ENCODE assay signal across 9 mouse cellular contexts in the genomic region with DNA sequence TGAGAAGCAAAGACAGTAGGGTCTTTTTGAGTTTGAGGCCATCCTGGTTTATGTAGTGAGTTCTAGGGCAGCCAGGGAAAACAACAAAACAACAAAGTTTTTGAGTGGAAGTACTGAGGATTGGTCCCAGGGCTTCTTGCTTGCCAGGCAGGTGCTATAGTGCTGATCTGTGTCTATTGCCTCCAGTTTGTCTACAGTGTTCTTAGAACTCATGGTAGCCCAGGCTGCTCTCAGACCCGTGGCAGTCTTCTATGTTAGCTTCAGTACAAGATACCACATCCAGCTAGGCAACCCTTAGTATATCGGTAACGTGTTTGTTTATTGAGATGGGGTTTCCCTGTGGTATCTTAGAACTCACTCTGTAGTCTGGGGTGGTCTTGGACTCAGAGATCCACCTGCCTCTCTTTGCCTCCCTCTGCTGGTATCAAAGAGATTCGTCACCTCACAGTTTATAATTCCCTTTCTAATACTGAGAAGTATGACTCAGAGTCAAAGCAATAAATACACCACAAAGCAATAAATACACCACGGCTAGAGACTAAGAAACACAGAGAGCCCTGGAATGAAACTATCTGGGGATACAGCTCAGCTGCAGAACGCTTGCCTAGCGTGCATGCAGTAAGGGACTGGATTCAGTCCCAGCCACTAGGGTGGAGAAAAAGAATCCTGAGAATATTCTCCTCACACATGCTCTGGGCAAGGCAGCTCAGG. TPM values are rescaled to one million over a fixed set of nuclear protein-coding genes. Genes with fewer than 3 reads are reported as not detected.
DNase-seq lines count a peak whose midpoint lies in the region; ATAC-seq and TF ChIP-seq lines count a peak whose summit lies in the region.
"Had no signal": no experiment of that assay in that cellular context is flagged by ENCODE, and none has a peak within 500 bp of the region (broad histone marks: within the 10 kb centered on the region; RNA-seq: fewer than 3 reads in every experiment).

No protein-coding gene starts in this region.

- no peaks in the 10 kb centered on the region for H3K36me3 ChIP-seq in liver, postnatal 0 days (replicated peaks; ENCODE audit: insufficient read depth, low read length)
- no peaks in the 10 kb centered on the region for H3K36me3 ChIP-seq in liver, embryonic 12.5 days
- H3K36me3 ChIP-seq in midbrain, postnatal 0 days (ENCODE audit: insufficient read depth, low read length) = no peaks in the 10 kb centered on the region
- H3K36me3 ChIP-seq: heart, embryonic 13.5 days had no signal

- 69% methylated on average over 7 of the region's 7 CpGs for WGBS in liver, postnatal 0 days (ENCODE audit: insufficient replicate concordance)
- WGBS in liver, embryonic 12.5 days (ENCODE audit: insufficient replicate concordance) = 62% methylated on average over 7 of the region's 7 CpGs
- WGBS in midbrain, postnatal 0 days = 56% methylated on average over 7 of the region's 7 CpGs

- no peak for TF ChIP-seq EP300 in liver, postnatal 0 days (IDR thresholded peaks at IDR 0.05; ENCODE audit: low read depth)

- DNase-seq in embryo, embryonic 11 days = peak; percentile 26
- DNase-seq in embryo, embryonic 10 days (ENCODE audit: low spot score) = no peak
- no peak for DNase-seq in liver, postnatal 0 days
- DNase-seq in midbrain, postnatal 0 days (ENCODE audit: low spot score) = peak; percentile 47
- no peak for DNase-seq in ovary, postnatal 10 days (ENCODE audit: low spot score)
- no peak for DNase-seq in adrenal gland, postnatal 25 days

- ATAC-seq in liver, postnatal 0 days = no peak
- ATAC-seq in liver, embryonic 12.5 days = no peak
- peak; percentile 63 for ATAC-seq in common myeloid progenitor, adult 5-6 weeks (replicated peaks; ENCODE audit: low read depth, poor library complexity, severe bottlenecking)
- ATAC-seq in midbrain, postnatal 0 days (ENCODE audit: low FRiP score) = no peak

- peak; percentile 55 for TF ChIP-seq CTCF in liver, postnatal 0 days (IDR thresholded peaks at IDR 0.05; ENCODE audit: low read depth)
- peak; percentile 66 for TF ChIP-seq CTCF in midbrain, postnatal 0 days (IDR thresholded peaks at IDR 0.05)

- no peaks in the 10 kb centered on the region for H3K27me3 ChIP-seq in liver, postnatal 0 days (ENCODE audit: insufficient read depth, low read length)
- no peaks in the 10 kb centered on the region for H3K27me3 ChIP-seq in liver, embryonic 12.5 days (replicated peaks)
- no peaks in the 10 kb centered on the region for H3K27me3 ChIP-seq in midbrain, postnatal 0 days (ENCODE audit: insufficient read depth, low read length)
- H3K27me3 ChIP-seq: heart, embryonic 13.5 days had no signal

- H3K4me1 ChIP-seq in liver, postnatal 0 days (ENCODE audit: insufficient read depth) = peaks cover 18% of the 10 kb centered on the region
- peaks cover 41% of the 10 kb centered on the region for H3K4me1 ChIP-seq in liver, embryonic 12.5 days
- 0 out of 2 replicates have a peak, but pooled peaks cover 3% of the 10 kb centered on the region for H3K4me1 ChIP-seq in midbrain, postnatal 0 days (ENCODE audit: insufficient read depth, low read length)

- no peak overlapping the region for H3K4me2 ChIP-seq in liver, postnatal 0 days (ENCODE audit: low read depth, low read length)
- no peak overlapping the region for H3K4me2 ChIP-seq in liver, embryonic 12.5 days
- no peak overlapping the region for H3K4me2 ChIP-seq in midbrain, postnatal 0 days (ENCODE audit: low read depth, low read length, poor library complexity, severe bottlenecking)
- H3K4me2 ChIP-seq: heart, embryonic 13.5 days had no signal

- no peak overlapping the region for H3K27ac ChIP-seq in liver, postnatal 0 days (ENCODE audit: low read depth)
- no peak overlapping the region for H3K27ac ChIP-seq in liver, embryonic 12.5 days
- H3K27ac ChIP-seq in midbrain, postnatal 0 days (ENCODE audit: low read depth, low read length) = no peak overlapping the region

- H3K4me3 ChIP-seq in liver, postnatal 0 days (ENCODE audit: low read depth, low read length) = no peak overlapping the region
- no peak overlapping the region for H3K4me3 ChIP-seq in liver, embryonic 12.5 days
- no peak overlapping the region for H3K4me3 ChIP-seq in midbrain, postnatal 0 days (ENCODE audit: low read depth, low read length)
- H3K4me3 ChIP-seq: heart, embryonic 13.5 days had no signal

- H3K9ac ChIP-seq in liver, postnatal 0 days (replicated peaks) = no peak overlapping the region
- no peak overlapping the region for H3K9ac ChIP-seq in liver, embryonic 12.5 days
- no peak overlapping the region for H3K9ac ChIP-seq in midbrain, postnatal 0 days (replicated peaks; ENCODE audit: low read length, poor library complexity, severe bottlenecking)

- no peaks in the 10 kb centered on the region for H3K9me3 ChIP-seq in liver, postnatal 0 days (ENCODE audit: low read length)
- H3K9me3 ChIP-seq in liver, embryonic 12.5 days (replicated peaks) = no peaks in the 10 kb centered on the region
- no peaks in the 10 kb centered on the region for H3K9me3 ChIP-seq in midbrain, postnatal 0 days (ENCODE audit: low read length)
- H3K9me3 ChIP-seq: heart, embryonic 13.5 days had no signal

RNA-seq across cellular contexts. Expression of a gene that starts 51.1 kb away (rescaled TPM):
- polyA plus RNA-seq in liver, postnatal 0 days (2015; fragmentation: Nextera tagmentation; extraction: Ambion mirVana) = 14.1 and 15.4 TPM in 2 replicates
- 34.5 and 36.0 TPM in 2 replicates for polyA plus RNA-seq in liver, embryonic 12.5 days (2016; fragmentation: Nextera tagmentation; extraction: Ambion mirVana)
- total RNA-seq in common myeloid progenitor, adult 5-6 weeks (2017) = 34.6 and 59.2 TPM in 2 replicates
- total RNA-seq in midbrain, postnatal 0 days (2014; rRNA removed) = 130 and 140 TPM in 2 replicates
- polyA plus RNA-seq in midbrain, postnatal 0 days (2015; fragmentation: Nextera tagmentation; extraction: Ambion mirVana) = 97.1 and 100 TPM in 2 replicates
- 87.7 and 113 TPM in 2 replicates for total RNA-seq in adrenal gland, postnatal 25 days (2021)

Comparison
In these comparisons a context has a peak if more than half of its experiments do, and no peak if none do; other contexts are left out.
1. DNase-seq: peak in embryo, embryonic 11 days (single experiment) and midbrain, postnatal 0 days (single experiment); none in embryo, embryonic 10 days (single experiment), liver, postnatal 0 days (single experiment), ovary, postnatal 10 days (single experiment) and adrenal gland, postnatal 25 days (single experiment).